Mouse (Mus musculus) myocyte (in vitro differentiated cells): ENCODE measurements around the gene Asb3.

Source experiments
- POLR2A ChIP-seq: IDR thresholded peaks from one replicate; pipeline ENCODE4 v1.6.1; 2011; ENCODE audit warnings: low read depth, mild to moderate bottlenecking, control low read depth, moderate library complexity; ENCODE audit not compliant: insufficient read length
- POLR2AphosphoS2 ChIP-seq: IDR thresholded peaks from one replicate; pipeline ENCODE4 v1.6.1; 2011; ENCODE audit warnings: low read depth, control low read depth; ENCODE audit not compliant: insufficient read length
- TCF12 ChIP-seq: IDR thresholded peaks from one replicate; pipeline ENCODE4 v1.6.1; 2011; ENCODE audit warnings: mild to moderate bottlenecking, control low read depth; ENCODE audit not compliant: poor library complexity, insufficient read depth, severe bottlenecking
- TCF3 ChIP-seq: IDR thresholded peaks from one replicate; pipeline ENCODE4 v1.6.1; 2011; ENCODE audit warnings: low read depth, control low read depth; ENCODE audit not compliant: insufficient read length

- TF ChIP-seq TCF12 (no peak), POLR2A (peak; percentile 70), TCF3 (no peak), POLR2AphosphoS2 (peak; percentile 64)
Measured at GRCm38 (mm10) chr11:30985877-30986624, 100.8 kb downstream of the Asb3 start, which contains the start of gene Chac2.
